Mouse (Mus musculus): ENCODE measurements at regions not wholly inside any gene's neighbourhood (a gene's known extent, or its start where the extent isn't known, plus 50 kb on each side); places are given as distances from the start of the nearest gene placed in this dataset.
A peak's percentile ranks its signal among the peaks of the same experiment; 100 is the strongest.

DNA sequence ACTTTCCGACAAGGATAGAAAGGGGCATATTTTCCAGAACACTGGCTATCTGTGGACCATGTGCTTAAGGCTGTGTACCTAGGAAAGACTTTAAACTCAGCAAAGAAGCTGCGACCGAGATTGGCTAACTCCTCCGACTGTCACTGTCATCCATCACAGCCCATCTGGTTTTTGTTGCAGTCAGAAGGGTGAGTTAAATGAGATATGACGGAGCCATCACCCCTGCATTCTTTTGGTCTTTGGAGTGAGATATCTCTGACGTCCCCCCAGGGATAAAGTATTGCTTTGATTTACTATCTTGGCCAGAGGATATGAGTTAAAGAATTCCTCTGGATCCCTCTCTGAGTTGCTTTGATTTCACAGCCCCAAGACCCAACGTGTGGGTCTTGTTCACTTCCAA is 160.0 kb upstream of the Ubash3b start:
- Histone ChIP-seq H3K4me3 (ENCODE audit: low read depth, low read length) (no peak overlapping the region), H3K36me3 (ENCODE audit: control insufficient read depth, insufficient read depth, low read length) (no peaks in the 10 kb centered on the region), H3K9me3 (ENCODE audit: control insufficient read depth, low read depth, low read length) (no peaks in the 10 kb centered on the region), H3K9ac (replicated peaks; ENCODE audit: low read depth, low read length) (no peak overlapping the region), H3K27me3 (ENCODE audit: control insufficient read depth, insufficient read depth, low read length) (no peaks in the 10 kb centered on the region), H3K4me2 (replicated peaks; ENCODE audit: low read depth, low read length) (no peak overlapping the region), H3K4me1 (ENCODE audit: control insufficient read depth, insufficient read depth, low read length) (peaks cover 5% of the 10 kb centered on the region; the same call in 1 of the 2 replicates), H3K27ac (ENCODE audit: low read length) (no peak overlapping the region)
- ATAC-seq (ENCODE audit: insufficient number of reproducible peaks, insufficient read depth, low FRiP score, low read depth), result no peak
- 53% methylated on average over 7 of the region's 7 CpGs for WGBS

DNA sequence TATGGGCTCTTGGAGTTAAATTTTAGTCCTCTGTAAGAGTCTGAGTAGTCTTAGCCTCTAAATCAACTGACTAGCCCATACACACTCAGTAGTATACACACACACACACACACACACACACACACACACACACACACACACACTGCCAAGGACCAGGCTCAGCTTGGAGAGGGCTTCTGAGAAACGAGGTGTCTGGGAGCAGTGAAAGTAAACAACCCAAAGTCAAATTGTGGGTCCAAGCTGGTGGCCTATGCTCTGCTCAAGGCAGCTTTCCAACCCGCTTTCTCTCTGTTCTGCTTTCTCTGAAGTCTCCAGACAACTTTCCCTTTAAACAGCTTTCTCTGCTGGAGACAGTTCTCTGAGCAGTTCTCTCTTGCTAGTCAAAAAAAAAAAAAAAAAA is 157.6 kb upstream of the Ubash3b start:
- ATAC-seq (ENCODE audit: insufficient number of reproducible peaks, insufficient read depth, low FRiP score, low read depth), result no peak
- Histone ChIP-seq H3K4me2 (replicated peaks; ENCODE audit: low read depth, low read length) (no peak overlapping the region), H3K9ac (replicated peaks; ENCODE audit: low read depth, low read length) (no peak overlapping the region), H3K36me3 (ENCODE audit: control insufficient read depth, insufficient read depth, low read length) (no peaks in the 10 kb centered on the region), H3K27me3 (ENCODE audit: control insufficient read depth, insufficient read depth, low read length) (no peaks in the 10 kb centered on the region), H3K27ac (ENCODE audit: low read length) (no peak overlapping the region), H3K4me3 (ENCODE audit: low read depth, low read length) (no peak overlapping the region), H3K4me1 (ENCODE audit: control insufficient read depth, insufficient read depth, low read length) (no peaks in the 10 kb centered on the region), H3K9me3 (ENCODE audit: control insufficient read depth, low read depth, low read length) (no peaks in the 10 kb centered on the region)
- 48% methylated on average over 2 of the region's 2 CpGs for WGBS

DNA sequence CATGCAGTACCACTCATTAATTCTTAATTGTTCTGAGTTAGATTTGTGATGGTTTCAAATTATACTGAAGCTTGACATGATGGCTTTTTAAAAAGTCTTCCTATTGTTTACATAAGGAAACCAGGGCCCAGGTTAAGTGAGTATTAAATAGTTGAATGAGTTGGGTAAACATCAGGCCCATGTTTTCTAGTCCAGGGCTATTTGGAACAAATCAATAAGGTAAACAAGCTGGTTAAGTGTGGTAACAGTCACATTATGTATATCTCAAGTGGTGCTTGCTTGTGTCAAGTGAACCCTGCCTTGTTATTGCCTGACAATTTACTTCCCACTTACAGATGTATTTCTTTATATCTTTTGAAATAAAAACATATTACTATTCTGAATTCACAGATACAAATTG is 144.7 kb upstream of the Ubash3b start:
- Histone ChIP-seq H3K9me3 (ENCODE audit: control insufficient read depth, low read depth, low read length) (no peaks in the 10 kb centered on the region), H3K27me3 (ENCODE audit: control insufficient read depth, insufficient read depth, low read length) (no peaks in the 10 kb centered on the region), H3K4me1 (ENCODE audit: control insufficient read depth, insufficient read depth, low read length) (no peaks in the 10 kb centered on the region), H3K36me3 (ENCODE audit: control insufficient read depth, insufficient read depth, low read length) (no peaks in the 10 kb centered on the region), H3K4me3 (ENCODE audit: low read depth, low read length) (no peak overlapping the region), H3K4me2 (replicated peaks; ENCODE audit: low read depth, low read length) (no peak overlapping the region), H3K27ac (ENCODE audit: low read length) (no peak overlapping the region), H3K9ac (replicated peaks; ENCODE audit: low read depth, low read length) (no peak overlapping the region)
- ATAC-seq (ENCODE audit: insufficient number of reproducible peaks, insufficient read depth, low FRiP score, low read depth), result no peak

DNA sequence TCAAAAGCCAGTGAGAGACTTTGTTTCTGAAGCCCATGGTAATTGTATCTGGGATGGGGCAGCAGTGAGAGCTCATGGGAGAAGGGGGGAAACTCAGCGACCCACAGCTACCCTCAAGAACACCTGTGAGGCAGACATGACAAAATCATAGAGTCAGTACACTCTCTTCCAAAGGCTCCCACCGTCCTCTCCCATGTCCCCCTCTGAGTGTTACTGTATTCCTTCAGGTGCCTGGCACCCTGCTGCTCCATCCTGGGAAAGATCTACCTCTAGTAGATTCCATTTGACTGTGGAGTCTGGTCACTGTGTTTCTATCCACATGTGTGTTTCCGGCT is 142.0 kb upstream of the Ubash3b start:
- 54% methylated on average over 3 of the region's 3 CpGs for WGBS
- H3K27me3 ChIP-seq (ENCODE audit: control insufficient read depth, insufficient read depth, low read length), result no peaks in the 10 kb centered on the region
- no peak overlapping the region for H3K4me2 ChIP-seq (replicated peaks; ENCODE audit: low read depth, low read length)
- H3K27ac ChIP-seq (ENCODE audit: low read length), result no peak overlapping the region
- H3K36me3 ChIP-seq (ENCODE audit: control insufficient read depth, insufficient read depth, low read length), result no peaks in the 10 kb centered on the region
- ATAC-seq (ENCODE audit: insufficient number of reproducible peaks, insufficient read depth, low FRiP score, low read depth), result no peak
- H3K9me3 ChIP-seq (ENCODE audit: control insufficient read depth, low read depth, low read length), result no peaks in the 10 kb centered on the region
- H3K9ac ChIP-seq (replicated peaks; ENCODE audit: low read depth, low read length), result no peak overlapping the region
- H3K4me3 ChIP-seq (ENCODE audit: low read depth, low read length), result no peak overlapping the region
- H3K4me1 ChIP-seq (ENCODE audit: control insufficient read depth, insufficient read depth, low read length), result no peaks in the 10 kb centered on the region

DNA sequence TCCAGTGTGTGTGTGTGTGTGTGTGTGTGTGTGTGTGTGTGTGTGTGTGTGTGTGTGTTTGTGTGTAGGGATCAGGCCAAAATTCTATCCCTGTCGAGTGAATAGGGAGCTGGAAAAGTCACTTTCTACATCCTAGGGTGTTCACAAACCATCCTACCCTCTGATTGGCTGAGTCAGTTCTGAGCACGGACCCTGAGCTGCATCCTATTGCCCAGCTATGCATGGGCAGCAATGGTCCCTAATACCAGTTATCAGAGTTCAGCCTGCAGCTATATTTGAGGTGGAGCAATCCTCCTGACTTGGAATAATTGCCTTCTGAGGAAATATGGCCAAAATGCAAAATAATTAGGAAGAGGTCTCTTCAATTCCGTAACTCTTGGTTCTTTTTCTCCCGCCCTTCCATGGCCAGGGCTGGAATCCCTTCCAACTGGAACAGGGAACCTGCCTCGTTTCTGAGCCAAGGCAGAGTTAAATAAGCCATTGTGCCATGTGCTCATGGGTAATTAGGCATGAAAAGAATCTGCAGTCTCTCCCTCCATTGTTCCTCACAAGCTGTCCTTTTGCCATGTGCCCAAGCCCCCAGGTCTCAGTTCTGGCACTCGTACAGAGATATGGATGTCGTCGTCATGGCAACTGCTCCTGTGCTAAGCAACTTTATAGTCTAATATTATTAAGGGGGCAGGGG is 141.5 kb upstream of the Ubash3b start:
- H3K4me1 ChIP-seq (ENCODE audit: control insufficient read depth, insufficient read depth, low read length), result no peaks in the 10 kb centered on the region
- no peaks in the 10 kb centered on the region for H3K27me3 ChIP-seq (ENCODE audit: control insufficient read depth, insufficient read depth, low read length)
- no peaks in the 10 kb centered on the region for H3K36me3 ChIP-seq (ENCODE audit: control insufficient read depth, insufficient read depth, low read length)
- no peak for ATAC-seq (ENCODE audit: insufficient number of reproducible peaks, insufficient read depth, low FRiP score, low read depth)
- H3K4me3 ChIP-seq (ENCODE audit: low read depth, low read length), result no peak overlapping the region
- H3K9ac ChIP-seq (replicated peaks; ENCODE audit: low read depth, low read length), result no peak overlapping the region
- H3K9me3 ChIP-seq (ENCODE audit: control insufficient read depth, low read depth, low read length), result no peaks in the 10 kb centered on the region
- no peak overlapping the region for H3K4me2 ChIP-seq (replicated peaks; ENCODE audit: low read depth, low read length)
- no peak overlapping the region for H3K27ac ChIP-seq (ENCODE audit: low read length)
- 60% methylated on average over 8 of the region's 8 CpGs for WGBS

DNA sequence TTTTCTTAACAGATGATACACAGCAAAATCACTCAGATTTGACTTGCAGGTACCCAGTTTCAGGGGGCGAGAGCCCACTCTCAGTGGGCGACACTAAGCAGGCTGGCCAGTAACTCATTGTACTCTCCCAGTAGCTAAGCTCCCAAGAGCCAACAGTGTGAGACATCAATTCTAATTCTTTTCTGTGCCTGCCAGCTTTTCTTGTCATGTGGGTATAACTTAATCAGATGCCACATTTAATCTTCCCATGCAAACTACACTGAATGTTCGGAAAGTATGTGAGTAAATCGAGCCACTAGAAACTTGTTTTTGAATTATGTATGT is 124.6 kb upstream of the Ubash3b start:
- Histone ChIP-seq H3K4me3 (ENCODE audit: low read depth, low read length) (no peak overlapping the region), H3K9me3 (ENCODE audit: control insufficient read depth, low read depth, low read length) (0 out of 2 replicates have a peak, but pooled peaks cover 2% of the 10 kb centered on the region), H3K27ac (ENCODE audit: low read length) (no peak overlapping the region), H3K36me3 (ENCODE audit: control insufficient read depth, insufficient read depth, low read length) (no peaks in the 10 kb centered on the region), H3K27me3 (ENCODE audit: control insufficient read depth, insufficient read depth, low read length) (no peaks in the 10 kb centered on the region), H3K4me1 (ENCODE audit: control insufficient read depth, insufficient read depth, low read length) (peaks cover 5% of the 10 kb centered on the region; the same call in 1 of the 2 replicates), H3K4me2 (replicated peaks; ENCODE audit: low read depth, low read length) (no peak overlapping the region), H3K9ac (replicated peaks; ENCODE audit: low read depth, low read length) (no peak overlapping the region)
- no peak for ATAC-seq (ENCODE audit: insufficient number of reproducible peaks, insufficient read depth, low FRiP score, low read depth)
- 78% methylated on average over 4 of the region's 4 CpGs for WGBS

DNA sequence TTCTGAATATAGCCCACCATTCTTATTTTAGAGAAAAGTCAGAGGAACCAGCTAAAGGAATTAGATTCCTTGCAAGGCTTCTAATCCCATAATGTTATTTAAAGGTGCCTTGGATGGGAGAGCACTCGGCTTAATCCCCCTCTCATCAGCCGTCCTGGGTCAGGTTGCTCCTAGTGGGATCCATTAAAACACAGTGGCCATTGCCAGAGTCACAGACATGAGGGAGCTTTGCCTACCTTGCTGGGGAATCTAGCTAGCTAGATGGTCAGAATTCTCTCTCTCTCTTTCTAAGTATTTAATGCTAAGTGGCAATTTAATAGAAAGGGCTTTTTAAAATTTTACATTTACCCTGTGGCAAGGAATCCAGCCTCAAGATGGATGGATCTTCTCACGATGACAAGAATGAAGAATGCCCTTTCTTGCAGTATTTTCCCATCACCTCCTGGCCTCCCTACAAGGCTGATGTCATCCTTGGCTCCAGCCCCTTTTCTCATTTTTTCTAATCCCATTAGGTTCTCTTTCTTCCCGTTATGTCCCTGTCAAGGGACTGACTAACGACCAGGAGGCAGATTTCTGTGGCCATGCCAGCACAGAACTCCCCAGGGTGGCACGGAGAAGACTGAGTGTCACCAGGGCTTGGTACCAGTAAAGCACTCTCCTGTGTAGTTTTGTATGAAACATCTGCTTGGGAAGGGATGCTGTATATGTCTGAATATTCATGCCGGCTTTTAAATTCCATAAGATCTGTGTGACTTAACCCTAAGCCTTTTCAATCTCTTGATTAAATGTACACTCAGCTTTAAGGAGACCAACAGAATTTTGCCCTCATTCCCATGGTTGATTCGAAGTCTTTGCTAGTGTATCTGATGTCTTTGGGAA is 124.0 kb upstream of the Ubash3b start:
- H3K4me1 ChIP-seq (ENCODE audit: control insufficient read depth, insufficient read depth, low read length), result peaks cover 5% of the 10 kb centered on the region; the same call in 1 of the 2 replicates
- H3K4me3 ChIP-seq (ENCODE audit: low read depth, low read length), result no peak overlapping the region
- H3K27ac ChIP-seq (ENCODE audit: low read length), result peak overlapping the region; percentile 39; the same call in 1 of the 2 replicates
- 35% methylated on average over 8 of the region's 8 CpGs for WGBS
- no peak overlapping the region for H3K4me2 ChIP-seq (replicated peaks; ENCODE audit: low read depth, low read length)
- H3K9ac ChIP-seq (replicated peaks; ENCODE audit: low read depth, low read length), result no peak overlapping the region
- H3K27me3 ChIP-seq (ENCODE audit: control insufficient read depth, insufficient read depth, low read length), result no peaks in the 10 kb centered on the region
- no peaks in the 10 kb centered on the region for H3K36me3 ChIP-seq (ENCODE audit: control insufficient read depth, insufficient read depth, low read length)
- no peak for ATAC-seq (ENCODE audit: insufficient number of reproducible peaks, insufficient read depth, low FRiP score, low read depth)
- no peaks in the 10 kb centered on the region for H3K9me3 ChIP-seq (ENCODE audit: control insufficient read depth, low read depth, low read length)

DNA sequence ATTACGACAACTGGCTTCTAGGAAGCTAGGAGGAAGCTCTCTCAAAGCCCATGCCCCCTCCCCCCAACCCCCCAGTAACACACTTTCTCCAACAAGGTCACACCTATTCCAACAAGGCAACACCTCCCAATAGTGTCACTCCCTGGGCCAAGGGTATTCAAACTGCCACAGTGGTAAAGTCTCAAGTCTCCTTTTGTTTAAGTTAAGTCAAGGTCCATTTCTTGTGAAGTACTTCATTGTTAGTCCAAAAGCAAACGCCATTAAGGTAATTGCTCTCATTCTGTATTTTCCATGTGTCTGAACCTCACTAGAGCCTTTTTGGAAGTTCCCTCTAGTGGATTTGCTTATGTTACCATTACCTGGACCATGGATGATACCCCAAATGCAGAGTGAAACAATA is 116.2 kb upstream of the Ubash3b start:
- H3K27me3 ChIP-seq (ENCODE audit: control insufficient read depth, insufficient read depth, low read length), result no peaks in the 10 kb centered on the region
- no peak overlapping the region for H3K4me2 ChIP-seq (replicated peaks; ENCODE audit: low read depth, low read length)
- no peak overlapping the region for H3K4me3 ChIP-seq (ENCODE audit: low read depth, low read length)
- no peak overlapping the region for H3K9ac ChIP-seq (replicated peaks; ENCODE audit: low read depth, low read length)
- ATAC-seq (ENCODE audit: insufficient number of reproducible peaks, insufficient read depth, low FRiP score, low read depth), result no peak
- H3K9me3 ChIP-seq (ENCODE audit: control insufficient read depth, low read depth, low read length), result no peaks in the 10 kb centered on the region
- H3K4me1 ChIP-seq (ENCODE audit: control insufficient read depth, insufficient read depth, low read length), result peaks cover 4% of the 10 kb centered on the region; the same call in 1 of the 2 replicates
- H3K27ac ChIP-seq (ENCODE audit: low read length), result no peak overlapping the region
- 94% methylated on average over 2 of the region's 2 CpGs for WGBS
- no peaks in the 10 kb centered on the region for H3K36me3 ChIP-seq (ENCODE audit: control insufficient read depth, insufficient read depth, low read length)
